Mouse (Mus musculus): Measurements from ENCODE around the gene Med22. TPM values are rescaled to one million over a fixed set of nuclear protein-coding genes. Genes with fewer than 3 reads are reported as not detected.

Gene Med22
- total and polyA plus RNA-seq, 3 experiments = 79.0 to 90.1 TPM; not detected in 1

GRCm38 (mm10) chr2:26907109-26907508, 3.4 kb downstream of the Med22 start:
- H3K9me3 ChIP-seq (replicated peaks; ENCODE audit: insufficient read depth, low read length) = no peaks in the 10 kb centered on the region
- H3K36me3 ChIP-seq (ENCODE audit: control insufficient read depth in 1 of 2, insufficient read depth in 2 of 2, low read length in 2 of 2) = peaks cover under 1 to 6% of the 10 kb centered on the region in 2 experiments; a peak in 3 of 4 replicates
- H3K27me3 ChIP-seq (ENCODE audit: control insufficient read depth in 1 of 2, insufficient read depth in 2 of 2, low read length in 2 of 2) = no peaks in the 10 kb centered on the region
- H3K4me1 ChIP-seq (ENCODE audit: control insufficient read depth in 1 of 2, insufficient read depth in 2 of 2, low read length in 2 of 2) = peaks cover 2 to 11% of the 10 kb centered on the region in 2 experiments; a peak in 3 of 4 replicates
- H3K9ac ChIP-seq (ENCODE audit: control insufficient read depth, low read depth, low read length, poor library complexity, severe bottlenecking) = no peak overlapping the region
- TF ChIP-seq POLR2AphosphoS2 (IDR thresholded peaks at IDR 0.05; ENCODE audit: low read length) = no peak
- peak; percentile 48 for TF ChIP-seq SMC3 (IDR thresholded peaks at IDR 0.05; ENCODE audit: low read depth, low read length)
- peak; percentile 21; the same call in 1 of the 2 replicates for TF ChIP-seq SIN3A (IDR thresholded peaks at IDR 0.05; ENCODE audit: low read length)
- no peak for TF ChIP-seq POLR2AphosphoS5 (IDR thresholded peaks at IDR 0.05; ENCODE audit: borderline replicate concordance, low read depth, low read length)
- no peak for TF ChIP-seq ELF1 (IDR thresholded peaks at IDR 0.05; ENCODE audit: low read depth, low read length)
- TF ChIP-seq CTCF (IDR thresholded peaks at IDR 0.05 in 2 of 3, conservative IDR thresholded peaks at IDR 0.05 in 1 of 3; ENCODE audit: control insufficient read depth in 1 of 3, insufficient read depth in 1 of 3, low read depth in 2 of 3, low read length in 3 of 3, poor library complexity in 1 of 3, severe bottlenecking in 1 of 3) = peak; percentile 67 to 89 (median 80)
- peak; percentile 53 for DNase-seq (ENCODE audit: low read depth, low spot score)
- peaks cover 57% of the 10 kb centered on the region for H3K79me2 ChIP-seq (ENCODE audit: control insufficient read depth, insufficient read depth, low read length, poor library complexity)
- H3K4me3 ChIP-seq (ENCODE audit: control insufficient read depth in 1 of 2, insufficient read depth in 1 of 2, low read depth in 2 of 2, low read length in 2 of 2) = no peak overlapping the region
- H3K27ac ChIP-seq (ENCODE audit: control insufficient read depth, low read depth, low read length) = no peak overlapping the region

GRCm38 (mm10) chr2:26906431-26906830, 4.0 kb downstream of the Med22 start:
- Histone ChIP-seq H3K4me3 (ENCODE audit: control insufficient read depth in 1 of 2, insufficient read depth in 1 of 2, low read depth in 2 of 2, low read length in 2 of 2) (no peak overlapping the region), H3K36me3 (ENCODE audit: control insufficient read depth in 1 of 2, insufficient read depth in 2 of 2, low read length in 2 of 2) (peaks cover 0 to 8% of the 10 kb centered on the region in 2 experiments; a peak in 2 of 4 replicates), H3K9ac (ENCODE audit: control insufficient read depth, low read depth, low read length, poor library complexity, severe bottlenecking) (no peak overlapping the region), H3K27me3 (ENCODE audit: control insufficient read depth in 1 of 2, insufficient read depth in 2 of 2, low read length in 2 of 2) (no peaks in the 10 kb centered on the region), H3K27ac (ENCODE audit: control insufficient read depth, low read depth, low read length) (no peak overlapping the region), H3K4me1 (ENCODE audit: control insufficient read depth in 1 of 2, insufficient read depth in 2 of 2, low read length in 2 of 2) (peaks cover 2 to 11% of the 10 kb centered on the region in 2 experiments; a peak in 3 of 4 replicates), H3K9me3 (replicated peaks; ENCODE audit: insufficient read depth, low read length) (no peaks in the 10 kb centered on the region), H3K79me2 (ENCODE audit: control insufficient read depth, insufficient read depth, low read length, poor library complexity) (peaks cover 57% of the 10 kb centered on the region)
- no peak for DNase-seq (ENCODE audit: low read depth, low spot score)
- no peak for TF ChIP-seq KAT2A (conservative IDR thresholded peaks at IDR 0.05; ENCODE audit: low read depth, low read length)

GRCm38 (mm10) chr2:26905936-26906335, 4.5 kb downstream of the Med22 start:
- no peak for DNase-seq (ENCODE audit: low read depth, low spot score)
- Histone ChIP-seq H3K4me1 (ENCODE audit: control insufficient read depth in 1 of 2, insufficient read depth in 2 of 2, low read length in 2 of 2) (peaks cover 2 to 11% of the 10 kb centered on the region in 2 experiments; a peak in 3 of 4 replicates), H3K9ac (ENCODE audit: control insufficient read depth, low read depth, low read length, poor library complexity, severe bottlenecking) (no peak overlapping the region), H3K36me3 (ENCODE audit: control insufficient read depth in 1 of 2, insufficient read depth in 2 of 2, low read length in 2 of 2) (peaks cover 0 to 13% of the 10 kb centered on the region in 2 experiments; a peak in 2 of 4 replicates), H3K27ac (ENCODE audit: control insufficient read depth, low read depth, low read length) (no peak overlapping the region), H3K79me2 (ENCODE audit: control insufficient read depth, insufficient read depth, low read length, poor library complexity) (peaks cover 57% of the 10 kb centered on the region), H3K4me3 (ENCODE audit: control insufficient read depth in 1 of 2, insufficient read depth in 1 of 2, low read depth in 2 of 2, low read length in 2 of 2) (no peak overlapping the region), H3K9me3 (replicated peaks; ENCODE audit: insufficient read depth, low read length) (no peaks in the 10 kb centered on the region), H3K27me3 (ENCODE audit: control insufficient read depth in 1 of 2, insufficient read depth in 2 of 2, low read length in 2 of 2) (no peaks in the 10 kb centered on the region)
- no peak for TF ChIP-seq MYB (IDR thresholded peaks at IDR 0.05; ENCODE audit: low read depth, low read length)
- TF ChIP-seq TBP (IDR thresholded peaks at IDR 0.05; ENCODE audit: low read depth, low read length) = no peak
- no peak for TF ChIP-seq POLR2A (IDR thresholded peaks at IDR 0.05; ENCODE audit: control insufficient read depth in 1 of 2, insufficient read depth in 1 of 2, low read depth in 1 of 2, low read length in 2 of 2, poor library complexity in 1 of 2)
- TF ChIP-seq UBTF (IDR thresholded peaks at IDR 0.05; ENCODE audit: borderline replicate concordance, insufficient read depth, low read depth, low read length) = no peak
- no peak for TF ChIP-seq HCFC1 (IDR thresholded peaks at IDR 0.05; ENCODE audit: low read depth, low read length)
- TF ChIP-seq NRF1 (IDR thresholded peaks at IDR 0.05; ENCODE audit: insufficient read depth, low read depth, low read length, poor library complexity, severe bottlenecking) = no peak
- TF ChIP-seq BHLHE40 (IDR thresholded peaks at IDR 0.05; ENCODE audit: borderline replicate concordance, low read depth, low read length) = no peak
- no peak for TF ChIP-seq EP300 (IDR thresholded peaks at IDR 0.05; ENCODE audit: low read depth in 1 of 2, low read length in 2 of 2)
- TF ChIP-seq E2F4 (IDR thresholded peaks at IDR 0.05; ENCODE audit: borderline replicate concordance, low read depth, low read length) = no peak
- no peak for TF ChIP-seq ZNF384 (IDR thresholded peaks at IDR 0.05; ENCODE audit: low read depth, low read length)
- no peak for TF ChIP-seq KAT2A (conservative IDR thresholded peaks at IDR 0.05; ENCODE audit: low read depth, low read length)
- no peak for TF ChIP-seq ZC3H11A (IDR thresholded peaks at IDR 0.05; ENCODE audit: low read depth, low read length)
- TF ChIP-seq ELF1 (IDR thresholded peaks at IDR 0.05; ENCODE audit: low read depth, low read length) = no peak
- no peak for TF ChIP-seq MAX (IDR thresholded peaks at IDR 0.05; ENCODE audit: low read length)
